Mouse (Mus musculus): ENCODE data around the gene Gfra1. TPM values are rescaled to one million over a fixed set of nuclear protein-coding genes. Genes with fewer than 3 reads are reported as not detected.

The Gfra1 gene
- polyA plus RNA-seq, 1 experiment from 2014 or later: 3.2 TPM

GRCm38 (mm10) chr19:58424928-58425327, 30.8 kb downstream of the Gfra1 start:
- H3K4me2 ChIP-seq (ENCODE audit: low read length): no peak overlapping the region
- no peak for ATAC-seq (ENCODE audit: insufficient number of reproducible peaks, insufficient read depth, low FRiP score, low read depth)
- H3K9me3 ChIP-seq (ENCODE audit: control insufficient read depth, low read length): no peaks in the 10 kb centered on the region
- WGBS: 83% methylated on average over 2 of the region's 2 CpGs
- H3K27me3 ChIP-seq (ENCODE audit: control insufficient read depth, insufficient read depth, low read length): no peaks in the 10 kb centered on the region
- no peaks in the 10 kb centered on the region for H3K36me3 ChIP-seq (ENCODE audit: control insufficient read depth, insufficient read depth, low read length)
- H3K27ac ChIP-seq (replicated peaks in 1 of 2; ENCODE audit: control insufficient read depth in 1 of 2, insufficient read depth in 1 of 2, low read depth in 2 of 2, low read length in 2 of 2): no peak overlapping the region
- H3K4me1 ChIP-seq (ENCODE audit: control insufficient read depth in 2 of 2, insufficient read depth in 2 of 2, low read length in 2 of 2): peaks cover 0 to under 1% of the 10 kb centered on the region in 2 experiments; a peak in 2 of 4 replicates
- no peak overlapping the region for H3K9ac ChIP-seq (ENCODE audit: low read length)
- no peak overlapping the region for H3K4me3 ChIP-seq (ENCODE audit: control insufficient read depth in 1 of 2, insufficient read depth in 1 of 2, low read depth in 1 of 2, low read length in 2 of 2)

- Histone ChIP-seq H3K4me3 (ENCODE audit: control insufficient read depth in 1 of 2, insufficient read depth in 1 of 2, low read depth in 1 of 2, low read length in 2 of 2) (no peak overlapping the region), H3K9ac (ENCODE audit: low read length) (no peak overlapping the region), H3K27ac (replicated peaks in 1 of 2; ENCODE audit: control insufficient read depth in 1 of 2, insufficient read depth in 1 of 2, low read depth in 2 of 2, low read length in 2 of 2) (no peak overlapping the region), H3K4me2 (ENCODE audit: low read length) (no peak overlapping the region), H3K4me1 (ENCODE audit: control insufficient read depth in 2 of 2, insufficient read depth in 2 of 2, low read length in 2 of 2) (peaks cover 4 to 7% of the 10 kb centered on the region in 2 experiments; a peak in 3 of 4 replicates), H3K27me3 (ENCODE audit: control insufficient read depth, insufficient read depth, low read length) (no peaks in the 10 kb centered on the region), H3K36me3 (ENCODE audit: control insufficient read depth, insufficient read depth, low read length) (no peaks in the 10 kb centered on the region), H3K9me3 (ENCODE audit: control insufficient read depth, low read length) (no peaks in the 10 kb centered on the region)
- ATAC-seq (ENCODE audit: insufficient number of reproducible peaks, insufficient read depth, low FRiP score, low read depth): no peak
- 78% methylated on average over 3 of the region's 3 CpGs for WGBS
Measured at GRCm38 (mm10) chr19:58424179-58424578, 31.5 kb downstream of the Gfra1 start.

- no peak overlapping the region for H3K27ac ChIP-seq (replicated peaks in 1 of 2; ENCODE audit: control insufficient read depth in 1 of 2, insufficient read depth in 1 of 2, low read depth in 2 of 2, low read length in 2 of 2)
- no peaks in the 10 kb centered on the region for H3K27me3 ChIP-seq (ENCODE audit: control insufficient read depth, insufficient read depth, low read length)
- H3K9me3 ChIP-seq (ENCODE audit: control insufficient read depth, low read length): no peaks in the 10 kb centered on the region
- H3K9ac ChIP-seq (ENCODE audit: low read length): no peak overlapping the region
- no peak overlapping the region for H3K4me2 ChIP-seq (ENCODE audit: low read length)
- H3K4me1 ChIP-seq (ENCODE audit: control insufficient read depth in 2 of 2, insufficient read depth in 2 of 2, low read length in 2 of 2): peaks cover 4 to 8% of the 10 kb centered on the region in 2 experiments; a peak in 3 of 4 replicates
- H3K4me3 ChIP-seq (ENCODE audit: control insufficient read depth in 1 of 2, insufficient read depth in 1 of 2, low read depth in 1 of 2, low read length in 2 of 2): no peak overlapping the region
- no peak for ATAC-seq (ENCODE audit: insufficient number of reproducible peaks, insufficient read depth, low FRiP score, low read depth)
- 71% methylated on average over 4 of the region's 4 CpGs for WGBS
- H3K36me3 ChIP-seq (ENCODE audit: control insufficient read depth, insufficient read depth, low read length): no peaks in the 10 kb centered on the region
Measured at GRCm38 (mm10) chr19:58422916-58423493, 32.7 kb downstream of the Gfra1 start.

- no peaks in the 10 kb centered on the region for H3K27me3 ChIP-seq (ENCODE audit: control insufficient read depth, insufficient read depth, low read length)
- H3K36me3 ChIP-seq (ENCODE audit: control insufficient read depth, insufficient read depth, low read length): no peaks in the 10 kb centered on the region
- no peaks in the 10 kb centered on the region for H3K9me3 ChIP-seq (ENCODE audit: control insufficient read depth, low read length)
- 20% methylated on average over 3 of the region's 3 CpGs for WGBS
- no peak overlapping the region for H3K4me2 ChIP-seq (ENCODE audit: low read length)
- H3K4me1 ChIP-seq (ENCODE audit: control insufficient read depth in 2 of 2, insufficient read depth in 2 of 2, low read length in 2 of 2): peaks cover 4 to 8% of the 10 kb centered on the region in 2 experiments; a peak in 3 of 4 replicates
- no peak overlapping the region; a peak in 1 of 4 replicates for H3K27ac ChIP-seq (replicated peaks in 1 of 2; ENCODE audit: control insufficient read depth in 1 of 2, insufficient read depth in 1 of 2, low read depth in 2 of 2, low read length in 2 of 2)
- ATAC-seq (ENCODE audit: insufficient number of reproducible peaks, insufficient read depth, low FRiP score, low read depth): peak; percentile 54; the same call in 1 of the 2 replicates
- no peak overlapping the region for H3K9ac ChIP-seq (ENCODE audit: low read length)
- H3K4me3 ChIP-seq (ENCODE audit: control insufficient read depth in 1 of 2, insufficient read depth in 1 of 2, low read depth in 1 of 2, low read length in 2 of 2): no peak overlapping the region
Measured at GRCm38 (mm10) chr19:58419685-58420084, 36.0 kb downstream of the Gfra1 start.

GRCm38 (mm10) chr19:58419278-58419677, 36.4 kb downstream of the Gfra1 start:
- H3K4me2 ChIP-seq (ENCODE audit: low read length): no peak overlapping the region
- H3K4me1 ChIP-seq (ENCODE audit: control insufficient read depth in 2 of 2, insufficient read depth in 2 of 2, low read length in 2 of 2): peaks cover 4 to 8% of the 10 kb centered on the region in 2 experiments; a peak in 3 of 4 replicates
- no peaks in the 10 kb centered on the region for H3K9me3 ChIP-seq (ENCODE audit: control insufficient read depth, low read length)
- no peak for ATAC-seq (ENCODE audit: insufficient number of reproducible peaks, insufficient read depth, low FRiP score, low read depth)
- no peak overlapping the region for H3K4me3 ChIP-seq (ENCODE audit: control insufficient read depth in 1 of 2, insufficient read depth in 1 of 2, low read depth in 1 of 2, low read length in 2 of 2)
- H3K9ac ChIP-seq (ENCODE audit: low read length): no peak overlapping the region
- 63% methylated on average over 3 of the region's 3 CpGs for WGBS
- no peak overlapping the region for H3K27ac ChIP-seq (replicated peaks in 1 of 2; ENCODE audit: control insufficient read depth in 1 of 2, insufficient read depth in 1 of 2, low read depth in 2 of 2, low read length in 2 of 2)
- no peaks in the 10 kb centered on the region for H3K36me3 ChIP-seq (ENCODE audit: control insufficient read depth, insufficient read depth, low read length)
- H3K27me3 ChIP-seq (ENCODE audit: control insufficient read depth, insufficient read depth, low read length): no peaks in the 10 kb centered on the region

- H3K27ac ChIP-seq (replicated peaks in 1 of 2; ENCODE audit: control insufficient read depth in 1 of 2, insufficient read depth in 1 of 2, low read depth in 2 of 2, low read length in 2 of 2): no peak overlapping the region
- 66% methylated on average over 4 of the region's 4 CpGs for WGBS
- no peaks in the 10 kb centered on the region for H3K36me3 ChIP-seq (ENCODE audit: control insufficient read depth, insufficient read depth, low read length)
- ATAC-seq (ENCODE audit: insufficient number of reproducible peaks, insufficient read depth, low FRiP score, low read depth): no peak
- peaks cover 4 to 11% of the 10 kb centered on the region in 2 experiments; a peak in 3 of 4 replicates for H3K4me1 ChIP-seq (ENCODE audit: control insufficient read depth in 2 of 2, insufficient read depth in 2 of 2, low read length in 2 of 2)
- no peak overlapping the region for H3K9ac ChIP-seq (ENCODE audit: low read length)
- H3K27me3 ChIP-seq (ENCODE audit: control insufficient read depth, insufficient read depth, low read length): no peaks in the 10 kb centered on the region
- H3K4me3 ChIP-seq (ENCODE audit: control insufficient read depth in 1 of 2, insufficient read depth in 1 of 2, low read depth in 1 of 2, low read length in 2 of 2): no peak overlapping the region
- H3K4me2 ChIP-seq (ENCODE audit: low read length): no peak overlapping the region
- H3K9me3 ChIP-seq (ENCODE audit: control insufficient read depth, low read length): no peaks in the 10 kb centered on the region; the same call in 1 of the 2 replicates
Measured at GRCm38 (mm10) chr19:58415173-58415572, 40.5 kb downstream of the Gfra1 start.

GRCm38 (mm10) chr19:58414733-58415132, 41.0 kb downstream of the Gfra1 start:
- H3K9ac ChIP-seq (ENCODE audit: low read length): no peak overlapping the region
- H3K36me3 ChIP-seq (ENCODE audit: control insufficient read depth, insufficient read depth, low read length): no peaks in the 10 kb centered on the region
- peaks cover 1 to 10% of the 10 kb centered on the region in 2 experiments; a peak in 3 of 4 replicates for H3K4me1 ChIP-seq (ENCODE audit: control insufficient read depth in 2 of 2, insufficient read depth in 2 of 2, low read length in 2 of 2)
- ATAC-seq (ENCODE audit: insufficient number of reproducible peaks, insufficient read depth, low FRiP score, low read depth): no peak
- no peak overlapping the region for H3K4me2 ChIP-seq (ENCODE audit: low read length)
- H3K27me3 ChIP-seq (ENCODE audit: control insufficient read depth, insufficient read depth, low read length): no peaks in the 10 kb centered on the region
- no peak overlapping the region for H3K4me3 ChIP-seq (ENCODE audit: control insufficient read depth in 1 of 2, insufficient read depth in 1 of 2, low read depth in 1 of 2, low read length in 2 of 2)
- H3K27ac ChIP-seq (replicated peaks in 1 of 2; ENCODE audit: control insufficient read depth in 1 of 2, insufficient read depth in 1 of 2, low read depth in 2 of 2, low read length in 2 of 2): no peak overlapping the region
- peaks cover 4% of the 10 kb centered on the region; the same call in 1 of the 2 replicates for H3K9me3 ChIP-seq (ENCODE audit: control insufficient read depth, low read length)

- H3K36me3 ChIP-seq (ENCODE audit: control insufficient read depth, insufficient read depth, low read length): no peaks in the 10 kb centered on the region
- WGBS: 21% methylated on average over 8 of the region's 8 CpGs
- H3K4me1 ChIP-seq (ENCODE audit: control insufficient read depth in 2 of 2, insufficient read depth in 2 of 2, low read length in 2 of 2): 0 out of 4 replicates have a peak, but pooled peaks cover 0 to 4% of the 10 kb centered on the region in 2 experiments
- H3K4me3 ChIP-seq (ENCODE audit: control insufficient read depth in 1 of 2, insufficient read depth in 1 of 2, low read depth in 1 of 2, low read length in 2 of 2): no peak overlapping the region
- H3K27me3 ChIP-seq (ENCODE audit: control insufficient read depth, insufficient read depth, low read length): no peaks in the 10 kb centered on the region
- ATAC-seq (ENCODE audit: insufficient number of reproducible peaks, insufficient read depth, low FRiP score, low read depth): no peak
- peak overlapping the region; percentile 55 for H3K4me2 ChIP-seq (ENCODE audit: low read length)
- peaks cover 4% of the 10 kb centered on the region; the same call in 1 of the 2 replicates for H3K9me3 ChIP-seq (ENCODE audit: control insufficient read depth, low read length)
- no peak overlapping the region for H3K9ac ChIP-seq (ENCODE audit: low read length)
- H3K27ac ChIP-seq (replicated peaks in 1 of 2; ENCODE audit: control insufficient read depth in 1 of 2, insufficient read depth in 1 of 2, low read depth in 2 of 2, low read length in 2 of 2): no peak overlapping the region
Measured at GRCm38 (mm10) chr19:58413290-58413689, 42.4 kb downstream of the Gfra1 start.
